Mouse (Mus musculus) MN1 (cell line): Measurements from ENCODE around the gene Cdyl.

Experiments
- DNase-seq: peaks from one replicate; pipeline ENCODE4 v3.0.0-alpha.2; 2016; ENCODE audit warnings: low spot score

Cdyl gene

DNA sequence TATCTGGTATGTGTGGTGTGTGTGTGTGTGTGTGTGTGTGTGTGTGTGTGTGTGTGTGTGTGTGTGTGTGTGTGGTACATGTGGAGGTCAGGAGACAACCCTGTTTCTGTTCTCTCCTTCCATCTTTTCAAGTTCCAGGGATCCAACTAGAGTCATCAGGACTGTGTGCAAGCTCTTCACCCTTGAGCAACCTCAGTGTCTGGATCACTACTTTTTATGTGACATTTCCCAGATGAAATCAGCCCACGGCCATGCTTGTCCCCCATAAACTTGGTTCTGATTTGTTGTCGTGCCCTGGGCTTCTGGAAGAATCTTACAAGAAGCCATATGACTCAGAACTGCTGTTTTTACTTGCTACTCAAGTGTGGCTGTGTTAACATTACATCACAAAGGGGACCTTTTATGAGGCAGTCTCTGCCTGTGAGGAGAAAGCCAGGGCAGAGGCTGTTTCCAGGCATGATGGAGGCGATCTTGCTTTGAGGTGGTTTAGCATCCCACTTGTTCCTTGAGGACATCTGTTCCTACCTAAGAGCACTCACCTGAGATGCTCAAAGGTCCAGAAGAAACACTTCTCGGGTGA lies at the start of gene Cdyl:
Gene Cdyl, plus strand, starts transcription at position 428 of the 580 bp plus-strand sequence.
- DNase-seq = no peak

DNA sequence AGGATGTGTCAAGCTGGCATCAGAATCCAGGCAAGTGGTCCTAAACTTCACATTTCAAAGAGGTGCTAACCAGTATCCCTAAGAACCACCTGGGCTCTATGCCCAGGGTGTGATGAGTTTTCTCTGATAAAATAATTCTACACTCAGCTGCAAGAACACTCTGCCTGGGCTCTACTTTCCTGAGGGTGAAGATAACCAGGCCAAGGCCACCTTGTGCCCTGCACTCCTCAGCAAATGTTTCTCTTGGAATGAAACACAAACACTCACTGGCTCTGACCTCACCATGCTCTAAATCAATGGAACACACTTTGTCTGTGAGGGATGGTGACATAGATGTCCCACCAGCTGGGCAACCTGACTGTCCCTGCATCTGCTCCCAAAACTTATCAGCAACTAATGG lies 48.9 kb upstream of the Cdyl start:
- no peak for DNase-seq

DNA sequence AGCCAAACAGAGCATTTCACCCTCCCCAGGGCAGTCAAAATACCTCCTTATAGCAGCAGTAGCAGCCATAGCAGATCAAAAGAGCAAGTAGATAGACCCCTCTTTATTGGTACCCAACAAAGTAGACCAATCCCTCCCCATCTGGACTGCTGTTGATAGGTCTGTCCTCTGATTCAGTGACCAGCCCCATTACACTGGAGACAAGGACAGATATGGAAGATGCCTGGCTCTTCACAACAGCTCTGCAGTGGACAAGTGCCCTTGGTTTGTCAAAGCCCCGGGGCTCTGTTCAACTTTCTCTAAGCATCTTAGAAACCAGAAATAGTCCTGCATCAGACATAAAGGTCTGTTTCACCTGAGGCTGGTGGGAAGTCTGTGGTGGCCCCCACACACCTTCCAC lies 47.1 kb upstream of the Cdyl start:
- DNase-seq = no peak

DNA sequence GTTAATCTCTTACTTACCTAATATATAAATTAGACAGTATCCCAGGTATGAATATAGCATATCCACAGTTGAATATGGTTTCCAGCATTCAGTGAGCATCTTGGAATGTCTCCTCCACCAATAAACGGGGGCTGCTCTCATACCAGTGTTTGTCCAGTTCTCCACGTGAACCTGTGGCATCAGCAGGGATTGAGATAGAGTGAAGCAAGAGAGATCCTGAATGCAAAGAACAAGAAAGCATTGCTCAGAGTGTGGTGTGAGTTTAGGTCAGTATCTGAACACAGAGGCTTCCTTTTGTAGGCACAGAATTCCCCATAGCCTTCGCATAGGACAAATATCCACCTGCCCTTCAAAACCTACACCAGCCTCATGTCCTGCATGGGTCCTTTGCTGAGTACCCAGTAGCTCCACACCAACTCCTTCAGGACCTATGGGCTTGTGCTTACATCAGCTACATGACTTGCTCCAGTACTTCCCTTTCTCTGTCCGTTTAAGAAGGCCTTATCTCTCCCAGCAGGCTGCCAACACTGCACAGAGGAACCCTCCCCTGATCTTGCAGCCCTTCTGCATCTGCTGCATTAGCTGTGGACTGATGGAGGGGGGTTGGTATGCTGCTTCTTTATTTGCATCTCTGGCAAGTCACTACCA lies 44.7 kb upstream of the Cdyl start:
- DNase-seq = peak; percentile 7

DNA sequence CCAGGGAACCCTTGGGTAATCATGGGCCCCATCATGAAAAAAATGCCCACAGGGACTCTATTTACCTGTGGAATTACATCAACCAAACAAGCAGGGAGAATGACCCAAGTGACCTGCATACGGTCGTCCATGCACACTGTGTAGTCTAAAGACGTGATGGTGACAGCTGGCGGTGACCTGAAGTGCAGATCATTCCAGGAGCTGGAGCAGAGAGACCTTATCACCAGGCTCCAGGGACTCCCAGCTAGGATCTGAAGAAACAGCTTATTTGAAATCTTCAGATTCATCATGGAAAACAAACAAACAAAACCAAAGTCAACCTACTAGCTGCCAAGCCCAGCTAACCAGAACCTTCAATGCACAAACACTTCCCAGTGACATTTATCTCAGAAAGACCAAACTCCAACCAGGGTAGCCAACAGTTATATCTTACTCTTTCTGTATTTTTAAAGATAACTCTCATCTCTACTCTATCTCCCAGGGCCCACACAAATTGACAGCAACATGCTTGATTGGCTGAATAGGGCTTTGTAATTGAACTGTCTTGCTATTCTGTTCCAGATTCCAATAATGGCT lies 43.0 kb upstream of the Cdyl start:
- no peak for DNase-seq

DNA sequence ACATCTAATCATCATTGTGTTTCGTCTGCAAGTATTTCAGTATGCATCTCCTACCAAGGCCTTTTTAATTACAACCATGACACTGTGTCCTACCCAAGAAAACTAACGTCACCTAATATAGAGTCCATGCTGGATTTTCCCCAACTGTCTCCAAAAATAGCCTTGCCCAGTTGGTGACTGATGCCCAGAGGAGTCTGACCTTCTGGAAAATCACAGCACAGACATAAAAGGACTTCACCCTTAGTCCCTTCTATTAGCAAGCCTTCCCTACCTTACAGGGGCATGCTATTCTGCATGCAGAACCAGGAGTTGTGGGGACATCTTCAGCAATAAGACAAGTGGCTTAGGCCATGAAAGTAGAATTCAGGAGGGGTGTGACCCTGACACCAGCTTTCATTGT lies 40.3 kb upstream of the Cdyl start:
- no peak for DNase-seq

DNA sequence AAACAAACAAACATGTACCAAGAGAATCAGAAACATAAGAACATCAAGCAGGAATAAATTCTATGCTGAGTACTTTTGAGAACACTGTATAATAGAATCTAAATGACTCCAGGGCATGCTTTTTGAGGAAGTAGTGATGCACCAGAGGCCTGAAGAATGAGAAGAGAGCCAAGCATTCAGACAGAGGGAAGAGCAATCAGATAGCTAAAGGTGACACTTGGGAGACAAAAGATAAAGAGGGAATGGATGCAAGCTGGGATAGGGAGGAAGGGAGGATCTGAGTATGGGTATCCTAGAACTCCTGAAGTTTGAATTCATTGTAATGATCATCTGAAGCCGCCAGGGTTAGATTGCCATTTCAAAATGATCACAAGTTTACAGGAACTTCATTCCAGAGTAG lies 38.9 kb upstream of the Cdyl start:
- DNase-seq = no peak

DNA sequence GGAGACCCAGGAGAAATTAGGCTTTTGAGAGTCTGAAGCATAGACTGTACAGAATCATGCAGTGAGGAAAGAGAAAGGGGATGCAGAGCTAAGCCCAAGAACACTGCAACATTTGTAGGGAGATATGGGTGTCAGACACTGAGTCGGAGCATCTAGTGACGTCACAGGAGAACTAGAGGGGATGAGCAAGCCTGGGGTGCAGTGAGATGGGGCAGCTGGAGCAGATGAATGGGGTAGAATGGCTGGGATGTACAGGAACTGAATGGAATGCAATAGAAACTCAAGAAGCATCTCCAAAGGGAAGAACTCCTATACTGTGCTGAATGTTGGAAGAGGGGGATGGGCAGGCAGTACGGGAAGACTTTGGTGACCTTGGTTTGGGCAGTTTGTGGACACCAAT lies 34.8 kb upstream of the Cdyl start:
- no peak for DNase-seq

DNA sequence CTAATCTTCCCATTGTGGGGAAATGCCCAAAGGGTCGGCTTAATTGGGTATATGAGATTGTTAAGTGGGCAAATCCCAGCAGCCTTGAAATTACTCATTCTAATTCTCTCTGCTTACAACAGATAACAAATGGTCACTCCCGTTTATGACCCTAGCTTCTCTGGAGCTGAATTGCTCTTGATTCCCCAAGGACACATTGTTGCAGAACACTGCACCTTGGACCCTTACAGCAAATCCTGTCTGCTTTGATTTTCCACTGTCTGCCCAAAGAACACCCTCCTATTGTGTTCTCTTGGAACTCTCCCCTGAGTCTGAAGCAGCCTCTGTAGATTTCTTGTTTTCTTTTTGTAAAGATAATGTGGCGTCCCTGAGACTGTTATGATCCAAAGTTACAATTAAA lies 34.1 kb upstream of the Cdyl start:
- no peak for DNase-seq

DNA sequence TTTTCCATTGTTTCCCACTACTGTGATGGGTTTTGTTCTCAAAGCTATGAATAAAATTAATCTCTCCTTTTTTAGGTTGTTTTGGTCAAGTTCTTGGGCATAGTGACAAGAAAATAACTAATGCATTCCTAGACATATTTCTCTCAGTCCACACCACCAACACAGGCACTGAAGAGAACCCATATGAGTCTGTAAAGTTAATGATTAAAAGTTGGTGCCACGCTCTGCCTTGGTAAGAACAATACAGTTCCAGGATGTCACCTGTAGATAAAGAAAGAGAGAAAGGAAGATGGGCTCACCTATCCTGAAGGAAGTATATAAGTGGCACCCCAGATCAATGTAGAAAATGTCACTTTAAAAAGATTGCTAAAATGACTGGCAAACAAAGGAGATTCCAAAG lies 32.3 kb upstream of the Cdyl start:
- DNase-seq = no peak

DNA sequence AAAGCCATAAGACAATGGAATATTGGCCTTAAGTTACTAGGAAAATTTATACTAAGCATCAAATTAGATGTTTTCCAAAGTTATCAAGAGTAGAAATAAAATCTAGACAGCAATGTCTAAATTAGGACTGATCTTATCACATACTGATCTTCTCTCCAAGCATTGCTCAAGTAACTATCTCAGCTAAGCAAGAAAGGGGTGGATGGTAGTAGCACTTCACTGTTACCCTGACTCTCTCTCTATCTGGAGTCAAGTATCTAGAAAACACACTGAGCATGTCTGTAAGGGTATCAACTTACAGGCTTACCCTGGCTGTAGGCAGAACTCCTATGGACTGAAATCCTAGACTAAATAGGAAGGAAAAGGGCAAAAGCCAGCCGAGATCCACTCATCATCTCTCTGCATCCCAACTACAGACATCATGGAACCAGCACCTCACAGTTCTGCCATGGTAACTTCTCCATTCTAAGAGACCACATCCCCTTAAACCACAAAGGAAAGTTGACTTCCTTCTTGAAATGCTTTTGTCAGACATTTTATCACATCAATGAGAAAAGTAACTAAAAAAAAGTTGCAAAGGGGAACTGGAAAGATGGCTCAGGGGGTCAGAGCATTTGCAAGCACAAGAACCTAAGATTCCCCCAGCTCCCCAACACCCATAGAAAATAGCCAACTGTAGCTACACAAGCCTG lies 12.4 kb upstream of the Cdyl start:
- DNase-seq = no peak

DNA sequence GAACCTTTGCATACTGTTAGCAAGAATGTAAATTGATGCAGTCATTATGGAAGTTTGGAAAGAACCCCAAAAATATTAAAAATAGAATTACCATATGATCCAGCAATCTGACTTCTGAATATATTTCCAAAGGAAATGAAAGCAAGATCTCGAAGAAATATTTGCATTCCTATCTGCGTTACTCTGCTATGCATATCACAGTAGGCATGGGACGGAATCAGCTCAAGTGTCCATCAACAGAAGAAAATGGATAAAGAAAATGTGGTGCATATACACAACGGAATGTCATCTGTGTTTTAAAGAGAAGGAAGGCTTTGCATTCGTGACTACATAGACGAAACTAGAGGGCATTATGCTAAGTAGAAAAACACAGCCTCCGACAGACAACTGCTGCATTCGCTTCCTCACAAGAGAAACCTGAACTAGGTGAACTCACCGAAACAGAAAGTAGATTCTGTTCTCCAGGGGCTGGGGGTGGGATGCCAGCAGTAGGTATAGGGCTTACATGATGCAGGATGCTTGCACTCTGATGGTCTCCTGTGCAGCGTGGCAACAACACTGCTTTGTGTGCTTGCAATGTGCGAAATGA lies 9.3 kb upstream of the Cdyl start:
- no peak for DNase-seq

DNA sequence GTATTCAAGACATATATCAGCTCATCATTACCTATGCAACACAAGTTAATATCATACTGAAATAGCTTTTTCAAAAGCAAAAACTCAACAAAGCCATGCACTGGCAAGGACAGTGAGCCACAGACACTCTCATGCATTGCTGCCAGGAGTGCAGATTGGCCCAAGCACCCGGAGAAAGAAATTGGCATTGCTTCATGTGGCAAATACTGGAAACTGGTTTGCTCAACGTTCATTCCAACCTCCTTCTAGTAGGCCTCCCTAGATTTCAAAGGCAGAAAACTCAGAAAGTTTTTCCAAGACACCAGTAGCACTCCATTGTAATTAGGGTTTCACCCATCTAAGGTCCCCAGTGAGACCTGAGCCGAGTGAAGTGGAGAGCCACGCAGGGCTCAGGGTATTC lies 6.8 kb upstream of the Cdyl start:
- no peak for DNase-seq

DNA sequence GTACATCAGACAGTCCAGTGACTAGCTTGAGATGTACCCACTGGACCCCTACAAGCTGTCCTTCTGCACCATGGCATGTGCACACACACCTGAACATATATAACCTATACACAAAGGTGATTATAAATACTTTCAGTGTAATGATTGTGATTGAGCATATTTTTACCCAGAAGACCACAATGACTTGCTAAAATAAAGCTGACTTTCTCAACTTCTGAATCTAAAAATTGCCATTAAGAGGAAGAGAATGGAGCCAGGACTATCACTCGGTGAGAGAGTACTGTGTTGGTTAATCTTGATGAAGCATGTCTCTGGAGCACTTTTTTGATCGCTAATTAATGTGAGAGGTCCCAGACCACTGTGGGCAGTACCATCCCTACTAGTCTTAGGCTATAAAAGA lies 2.8 kb upstream of the Cdyl start:
- no peak for DNase-seq

DNA sequence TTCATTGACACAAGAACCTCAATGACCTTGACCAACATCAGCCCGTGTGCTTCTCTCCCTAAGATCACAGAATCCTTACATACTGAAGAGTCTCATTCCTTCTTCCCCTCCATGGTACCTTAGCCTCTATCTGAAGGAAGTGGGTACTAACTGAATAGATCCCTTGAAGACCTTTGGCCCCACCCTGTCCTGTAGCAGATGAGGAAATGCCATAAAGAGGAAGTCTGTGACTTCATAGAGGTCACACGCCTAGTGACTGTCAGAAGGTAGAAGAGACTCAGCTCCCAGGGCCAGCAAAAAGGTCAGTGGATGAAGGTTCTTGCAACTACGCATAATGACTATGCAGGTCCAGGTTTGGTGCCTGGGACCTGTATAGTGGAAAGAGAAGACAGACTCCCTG lies 5.8 kb downstream of the Cdyl start:
- DNase-seq = no peak

DNA sequence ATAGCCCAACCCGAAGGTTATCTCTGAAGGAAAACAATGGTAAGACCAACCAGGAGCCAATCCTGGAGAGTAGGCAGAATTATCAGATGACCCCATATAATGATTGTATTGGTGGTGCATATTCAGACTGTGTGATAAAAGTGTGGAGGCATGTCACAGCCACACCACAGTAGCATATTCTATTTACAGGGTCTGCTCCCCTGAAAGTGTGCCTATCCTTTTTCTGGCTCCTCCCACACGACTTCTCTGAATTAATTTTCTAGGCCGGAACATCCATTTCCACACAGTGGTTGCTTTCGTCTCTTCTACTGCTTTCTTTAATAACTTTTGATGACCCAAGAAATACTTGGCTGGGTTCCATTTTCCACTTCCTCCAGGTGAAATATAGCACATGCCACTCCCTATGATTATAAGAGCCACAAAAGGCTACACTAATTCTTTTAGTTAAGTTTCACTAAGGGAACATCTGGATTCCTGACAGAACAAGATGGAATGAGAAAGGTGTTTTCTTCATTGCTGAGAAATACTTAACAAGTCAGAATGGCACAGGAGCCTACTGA lies 10.4 kb downstream of the Cdyl start:
- no peak for DNase-seq

DNA sequence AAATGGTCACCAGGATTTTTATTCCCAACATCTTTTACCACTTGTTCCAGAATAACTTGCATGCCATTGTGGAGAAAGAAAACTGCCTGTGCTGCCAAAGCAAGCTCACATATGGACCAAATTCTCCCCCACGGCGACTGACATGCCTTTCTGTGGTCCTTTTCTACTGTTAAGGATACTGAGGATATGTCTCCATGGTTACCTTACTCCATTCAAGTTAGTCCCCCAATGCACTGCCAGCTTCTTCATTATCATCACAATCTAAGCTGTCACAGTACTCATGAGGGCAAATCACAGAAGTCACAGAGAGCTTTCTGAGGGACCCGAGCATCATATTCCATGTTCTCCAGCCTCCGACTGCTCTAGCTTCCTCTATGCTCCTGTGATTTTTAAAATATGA lies 11.2 kb downstream of the Cdyl start:
- DNase-seq = no peak

DNA sequence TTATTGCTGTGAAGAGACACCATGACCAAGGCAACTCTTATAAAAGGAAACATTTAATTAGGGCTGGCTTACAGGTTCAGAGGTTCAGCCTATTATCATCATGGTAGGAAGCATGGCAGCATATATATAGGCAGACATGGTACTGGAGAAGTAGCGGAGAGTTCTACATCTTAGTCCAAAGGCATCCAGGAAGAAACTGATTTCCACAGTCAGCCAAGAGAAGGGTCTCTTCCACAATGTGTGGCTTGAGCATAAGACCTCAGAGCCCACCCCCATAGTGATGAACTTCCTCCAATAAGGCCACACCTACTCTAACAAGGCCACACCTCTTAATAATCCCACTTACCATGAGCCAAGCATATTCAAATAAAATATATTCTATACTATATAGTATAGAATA lies 17.3 kb downstream of the Cdyl start:
- DNase-seq = no peak

DNA sequence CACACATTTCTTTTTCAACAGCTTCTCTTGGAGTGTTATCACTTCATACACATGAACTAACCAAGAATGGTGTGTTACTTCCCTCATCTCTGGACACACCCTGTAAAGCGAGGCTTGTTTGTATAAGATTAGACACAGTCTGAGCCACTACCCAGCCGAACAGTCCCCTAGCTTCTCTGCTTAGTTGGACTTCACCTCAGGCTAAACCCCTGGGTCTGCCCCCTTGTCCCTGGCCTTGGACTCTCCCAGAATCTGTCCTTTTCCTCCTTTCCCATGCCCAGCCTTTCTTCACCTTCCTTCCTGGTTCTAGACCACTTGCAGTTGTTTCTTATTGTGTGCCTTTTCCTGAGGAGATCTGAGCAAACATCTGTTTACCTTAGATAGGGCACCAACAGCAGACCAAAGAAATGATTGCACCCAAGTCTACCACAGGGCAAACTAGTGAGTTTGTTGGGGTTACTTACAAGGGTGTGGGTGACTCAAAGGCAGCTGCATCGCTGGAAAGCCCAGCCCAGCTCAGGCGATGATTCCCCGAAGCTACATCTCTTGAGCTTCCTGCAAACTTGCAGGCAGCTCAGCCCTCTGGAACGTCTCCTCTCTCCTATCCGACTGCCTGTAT lies 17.9 kb downstream of the Cdyl start:
- no peak for DNase-seq

DNA sequence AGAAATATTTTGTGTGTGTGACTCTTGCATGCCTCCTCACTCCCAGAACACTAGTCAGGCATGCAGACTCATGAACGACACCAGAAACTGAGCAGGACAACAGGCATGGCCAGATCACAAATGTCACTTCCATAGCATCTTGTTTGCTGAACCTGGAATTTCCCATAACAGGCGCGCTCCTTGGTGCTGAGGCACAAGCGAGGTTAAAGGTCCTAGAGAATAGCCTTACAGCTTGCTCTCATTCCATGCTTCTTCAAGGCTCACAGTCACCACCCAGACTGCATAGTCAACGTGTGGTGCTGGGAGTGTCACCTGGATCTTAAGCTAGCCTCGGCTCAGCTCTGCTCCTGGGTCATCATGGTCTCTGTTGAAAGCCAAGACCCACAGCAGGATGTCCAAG lies 19.1 kb downstream of the Cdyl start:
- DNase-seq = no peak

DNA sequence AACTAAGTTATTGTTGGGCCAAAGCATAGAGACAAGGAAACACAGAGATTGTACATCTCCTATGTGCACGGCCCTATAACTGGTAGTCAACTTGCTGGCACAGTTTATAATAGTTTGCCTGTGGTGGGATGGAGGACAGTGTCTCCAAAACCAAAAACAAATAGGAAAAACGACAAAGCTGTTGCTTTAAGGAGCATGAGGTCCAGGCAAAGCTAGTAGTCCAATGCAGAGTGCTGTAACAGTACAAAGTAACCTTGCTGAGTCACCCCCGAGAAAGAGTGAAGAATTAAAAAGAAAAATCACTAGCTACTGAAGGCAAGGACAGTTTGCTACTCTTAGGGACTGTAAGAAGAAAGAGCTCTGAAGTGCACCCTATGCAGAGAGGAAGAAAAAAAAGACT lies 21.7 kb downstream of the Cdyl start:
- DNase-seq = no peak

DNA sequence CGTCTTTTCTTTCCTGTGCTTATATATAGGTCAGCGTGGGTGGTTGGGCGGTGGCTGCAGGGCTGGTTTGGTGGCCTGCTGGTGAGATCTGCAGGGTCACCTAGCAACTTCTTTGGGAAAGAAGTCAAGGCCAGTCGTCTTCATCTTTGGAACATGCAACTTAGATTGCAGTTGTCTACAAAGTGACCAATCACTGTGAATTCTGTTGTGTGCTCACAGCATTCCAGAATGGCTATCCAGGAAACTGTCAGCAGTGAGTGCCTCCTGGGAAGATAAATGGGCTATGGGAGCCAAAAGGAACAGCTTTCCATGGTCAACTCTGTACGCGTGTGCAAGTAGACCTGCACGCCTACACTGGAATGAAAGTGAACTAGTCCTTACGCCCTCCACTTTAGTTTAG lies 26.6 kb downstream of the Cdyl start:
- DNase-seq = no peak
